Mouse (Mus musculus): ENCODE measurements around the gene Dbr1. TPM values are rescaled to one million over a fixed set of nuclear protein-coding genes. Genes with fewer than 3 reads are reported as not detected.
"Not testable (repeated sequence)": the region's sequence is repeated elsewhere in the genome, so short reads cannot be mapped to it uniquely, and the experiment has no call there.

Gene Dbr1
- total RNA-seq (2015) (21.0 and 22.2 TPM in 2 replicates), total RNA-seq (2017) (55.0 and 56.5 TPM in 2 replicates)

DNA sequence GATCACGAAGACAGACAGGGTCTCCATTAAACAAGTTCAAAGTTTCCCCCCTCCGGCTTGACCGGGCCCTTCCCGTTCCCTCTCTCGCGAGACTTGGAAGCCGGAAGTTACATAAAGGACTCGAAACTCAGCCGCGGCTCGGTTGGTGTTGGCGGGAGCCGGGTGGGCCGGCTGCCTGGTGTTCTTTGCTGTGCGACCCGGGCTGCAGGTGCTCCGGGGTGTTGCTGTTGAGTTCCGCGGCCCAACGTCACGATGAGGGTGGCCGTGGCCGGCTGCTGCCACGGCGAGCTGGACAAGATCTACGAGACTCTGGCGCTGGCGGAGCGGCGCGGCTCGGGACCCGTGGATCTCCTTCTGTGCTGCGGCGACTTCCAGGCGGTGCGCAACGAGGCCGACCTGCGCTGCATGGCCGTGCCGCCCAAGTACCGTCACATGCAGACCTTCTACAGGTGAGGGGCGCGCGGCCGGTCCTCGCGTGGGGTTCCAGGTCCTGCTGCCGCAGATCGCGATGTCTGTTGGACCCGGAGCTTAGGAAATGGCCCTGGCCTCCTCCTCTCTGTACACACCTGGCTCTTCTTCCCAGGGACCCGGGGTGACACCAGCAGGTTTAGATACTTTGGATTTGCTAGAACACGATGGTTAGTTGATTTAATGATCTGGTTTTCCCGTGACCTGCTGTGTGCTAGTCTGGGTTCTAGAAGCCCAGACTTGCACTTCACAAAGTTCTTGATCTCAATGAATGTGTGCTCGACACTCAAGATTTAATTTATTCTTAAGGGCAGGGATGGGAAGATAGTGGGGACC is at the start of gene Dbr1:
Gene Dbr1, plus strand, starts transcription at position 123 of the 804 bp plus-strand sequence.
- ATAC-seq (replicated peaks; ENCODE audit: poor library complexity), result peak; percentile 98

GRCm38 (mm10) chr9:99531865-99532264 is 43.7 kb upstream of the Dbr1 start:
- ATAC-seq (replicated peaks; ENCODE audit: poor library complexity), result peak; percentile 54; the same call in 1 of the 2 replicates

DNA sequence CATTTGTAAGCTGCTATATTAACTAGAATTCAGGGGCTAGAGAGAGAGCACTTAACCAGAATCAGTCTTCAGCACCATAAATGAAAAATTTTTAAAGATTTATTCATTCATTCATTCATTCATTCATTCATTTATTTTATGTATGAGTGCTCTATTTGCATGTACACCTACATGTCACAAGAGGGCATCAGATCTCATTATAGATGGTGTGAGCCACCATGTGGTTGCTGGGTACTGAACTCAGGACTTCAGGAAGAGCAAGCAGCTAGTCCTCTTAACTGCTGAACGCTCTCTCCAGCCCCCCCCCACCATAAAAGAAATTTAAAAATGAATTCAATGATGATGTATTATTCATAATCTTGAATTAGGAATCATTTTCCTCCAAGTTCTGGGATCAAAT is 29.3 kb upstream of the Dbr1 start:
- 0 out of 2 replicates have a peak, but pooled peaks have one; percentile 20 for ATAC-seq (replicated peaks; ENCODE audit: poor library complexity)

GRCm38 (mm10) chr9:99552068-99552467 is 23.5 kb upstream of the Dbr1 start:
- ATAC-seq (replicated peaks; ENCODE audit: poor library complexity), result no peak

DNA sequence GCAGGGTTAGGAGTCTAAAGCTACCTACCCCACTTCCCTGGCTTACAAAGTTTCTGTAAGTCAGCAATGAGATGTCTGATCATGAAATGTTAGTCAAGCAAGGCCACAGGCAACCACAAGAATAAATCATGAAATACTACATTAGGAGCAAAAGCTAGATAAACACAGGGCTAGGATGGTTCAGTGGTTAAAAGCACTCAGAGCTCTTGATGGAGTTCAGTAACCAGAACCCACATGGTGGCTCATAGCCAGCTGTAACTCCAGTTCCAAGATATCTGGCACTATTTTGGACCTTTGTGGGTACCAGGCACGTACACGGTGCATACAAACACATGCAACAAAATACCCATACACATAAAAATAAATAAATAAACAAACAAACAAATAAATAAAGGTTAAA is 22.6 kb upstream of the Dbr1 start:
- ATAC-seq (replicated peaks; ENCODE audit: poor library complexity), result peak; percentile 47

DNA sequence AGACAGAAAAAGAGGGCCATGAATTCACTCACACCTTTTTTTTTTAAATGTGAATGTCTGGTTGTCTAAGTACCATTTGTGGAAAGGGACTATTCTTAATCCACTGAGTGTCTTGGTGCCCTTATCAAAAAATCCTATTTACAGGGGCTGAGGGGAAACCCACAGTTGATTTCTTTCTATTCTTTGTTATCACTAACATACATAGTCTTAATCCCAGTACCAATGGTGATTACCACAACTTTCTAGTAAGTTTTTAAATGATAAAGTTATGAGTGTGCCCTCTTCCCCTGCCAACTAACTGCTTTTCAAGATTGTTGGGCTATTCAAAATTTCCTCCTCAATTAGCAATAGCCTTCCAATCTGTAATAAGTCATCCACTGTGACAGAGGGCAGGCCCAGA is 21.5 kb upstream of the Dbr1 start:
- peak; percentile 32 for ATAC-seq (replicated peaks; ENCODE audit: poor library complexity)

DNA sequence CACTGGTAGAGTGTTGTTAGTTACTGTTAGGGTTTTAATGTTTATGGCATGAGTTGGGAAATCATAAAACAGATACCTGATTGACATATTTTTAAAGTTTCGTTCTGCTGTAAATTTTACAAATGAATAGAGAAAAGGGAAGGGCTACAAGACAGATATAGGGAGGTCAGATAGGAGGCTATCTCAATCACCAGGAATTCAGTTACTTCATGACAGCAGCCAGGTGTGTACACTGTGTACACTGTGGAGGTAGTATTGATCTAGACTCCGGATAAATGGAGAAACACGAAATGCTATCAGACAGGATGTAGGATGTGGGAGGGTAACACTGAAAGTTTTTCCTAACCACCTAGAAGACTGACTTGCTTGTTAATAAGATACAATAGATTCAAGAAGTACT is 20.3 kb upstream of the Dbr1 start:
- no peak for ATAC-seq (replicated peaks; ENCODE audit: poor library complexity)

- peak; percentile 59 for ATAC-seq (replicated peaks; ENCODE audit: poor library complexity)
Observed at GRCm38 (mm10) chr9:99557580-99558300, 17.9 kb upstream of the Dbr1 start.

GRCm38 (mm10) chr9:99558824-99559556 is 16.6 kb upstream of the Dbr1 start:
- ATAC-seq (replicated peaks; ENCODE audit: poor library complexity), result peak; percentile 59

DNA sequence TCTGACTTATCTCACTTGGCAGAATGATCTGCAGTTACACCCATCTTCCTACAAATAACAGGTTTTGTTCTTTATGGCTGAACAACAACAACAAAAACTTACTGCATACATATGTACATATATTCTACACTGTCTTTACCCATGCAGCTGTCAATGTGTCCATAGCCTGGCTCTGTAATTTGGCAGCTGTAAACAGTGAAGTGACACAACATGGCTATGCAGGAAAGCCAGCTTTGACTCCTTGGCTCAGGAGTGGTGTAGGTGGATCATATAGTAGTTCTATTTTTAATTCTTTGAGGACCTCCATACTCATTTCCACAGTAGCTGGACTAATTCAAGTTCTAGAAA is 16.1 kb upstream of the Dbr1 start:
- peak; percentile 33; the same call in 1 of the 2 replicates for ATAC-seq (replicated peaks; ENCODE audit: poor library complexity)

DNA sequence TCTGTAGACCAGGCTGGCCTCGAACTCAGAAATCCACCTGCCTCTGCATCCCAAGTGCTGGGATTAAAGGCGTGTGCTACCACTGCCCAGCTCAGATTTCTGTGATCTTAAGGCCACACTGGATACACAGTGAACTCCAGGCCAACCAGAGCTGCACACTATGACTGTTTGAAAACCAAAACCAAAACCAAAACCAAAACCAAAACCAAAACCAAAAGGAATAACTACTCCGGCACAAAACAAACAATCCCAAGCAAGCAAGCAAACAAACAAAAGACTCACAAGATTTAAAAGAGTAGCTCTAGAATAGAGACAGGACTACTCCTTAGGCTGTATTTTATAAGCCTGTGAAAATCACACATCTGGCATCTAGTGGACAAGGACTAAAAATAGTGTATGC is 15.2 kb upstream of the Dbr1 start:
- no peak for ATAC-seq (replicated peaks; ENCODE audit: poor library complexity)

- ATAC-seq (replicated peaks; ENCODE audit: poor library complexity), result peak; percentile 88
Observed at GRCm38 (mm10) chr9:99563714-99564113, 11.9 kb upstream of the Dbr1 start.

DNA sequence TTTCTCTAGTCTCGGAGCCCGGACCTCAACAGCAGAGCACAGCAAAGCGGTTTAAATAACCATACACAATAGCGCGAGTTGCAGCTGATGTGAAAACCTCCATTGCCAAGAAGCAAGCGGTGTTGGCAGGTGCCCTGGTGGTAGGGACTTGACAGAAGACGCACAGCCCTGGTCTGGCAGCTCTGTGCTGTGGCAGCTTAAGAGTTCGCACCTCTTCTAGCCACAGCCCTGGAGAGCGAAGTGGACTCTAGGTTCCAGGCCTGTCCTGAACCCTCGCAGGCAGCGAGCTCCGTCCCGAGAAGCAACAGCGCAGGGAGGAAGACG is 7.6 kb upstream of the Dbr1 start:
- peak; percentile 14 for ATAC-seq (replicated peaks; ENCODE audit: poor library complexity)

DNA sequence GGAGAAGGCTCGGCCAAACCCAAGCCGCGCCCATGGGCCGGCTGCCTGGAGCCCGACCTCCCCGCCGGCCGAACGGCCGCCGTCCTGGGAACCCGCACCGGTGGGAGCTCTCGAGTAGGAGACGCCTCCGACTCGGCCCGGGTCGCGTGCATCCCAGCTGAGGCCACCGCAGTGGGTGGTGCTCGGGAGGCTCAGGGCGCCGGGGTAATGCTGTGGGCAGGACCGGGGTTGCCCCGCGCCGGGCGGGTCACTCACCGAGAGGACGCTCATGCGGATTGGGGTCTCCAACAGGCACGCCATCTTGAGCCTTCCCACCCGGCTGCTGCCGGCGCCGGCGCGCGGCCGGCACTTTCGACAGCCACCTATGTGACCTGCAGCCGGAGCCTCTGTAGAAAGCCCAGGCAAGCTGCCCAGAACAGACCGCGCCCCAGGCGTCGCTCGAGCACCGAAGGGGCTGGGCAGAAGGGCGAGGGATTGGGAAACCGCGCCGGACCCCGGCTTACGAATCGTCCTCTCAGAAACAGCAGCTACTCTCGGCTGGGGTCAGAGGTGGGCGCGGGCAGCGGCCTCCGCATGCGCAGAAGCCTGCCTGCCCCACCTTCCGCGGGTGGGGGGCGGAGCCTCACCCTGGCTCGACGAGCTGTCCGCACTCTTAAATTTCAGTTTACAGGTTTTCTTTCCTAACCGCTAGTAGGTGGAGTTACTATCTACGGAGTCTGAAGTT is 7.1 kb upstream of the Dbr1 start, which contains the start of gene Armc8:
Gene Armc8, minus strand, starts transcription at position 553 of the 724 bp plus-strand sequence.
- ATAC-seq (replicated peaks; ENCODE audit: poor library complexity), result peak; percentile 89

DNA sequence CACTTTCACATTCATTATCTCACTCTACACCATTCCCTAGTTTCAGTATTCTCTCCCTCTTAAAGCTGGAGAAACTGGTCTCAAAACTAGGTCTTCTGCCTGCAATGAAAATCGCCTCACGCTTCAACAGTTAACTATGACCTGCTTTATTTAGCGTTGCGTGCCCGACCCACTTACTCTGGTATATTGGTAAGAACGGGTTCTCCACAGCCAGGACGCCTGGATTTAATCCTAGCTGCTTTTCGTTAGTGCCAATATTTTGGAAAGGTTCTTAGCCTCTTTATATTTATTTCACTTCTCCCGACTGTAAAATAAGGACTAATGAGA is 6.6 kb upstream of the Dbr1 start:
- no peak for ATAC-seq (replicated peaks; ENCODE audit: poor library complexity)

DNA sequence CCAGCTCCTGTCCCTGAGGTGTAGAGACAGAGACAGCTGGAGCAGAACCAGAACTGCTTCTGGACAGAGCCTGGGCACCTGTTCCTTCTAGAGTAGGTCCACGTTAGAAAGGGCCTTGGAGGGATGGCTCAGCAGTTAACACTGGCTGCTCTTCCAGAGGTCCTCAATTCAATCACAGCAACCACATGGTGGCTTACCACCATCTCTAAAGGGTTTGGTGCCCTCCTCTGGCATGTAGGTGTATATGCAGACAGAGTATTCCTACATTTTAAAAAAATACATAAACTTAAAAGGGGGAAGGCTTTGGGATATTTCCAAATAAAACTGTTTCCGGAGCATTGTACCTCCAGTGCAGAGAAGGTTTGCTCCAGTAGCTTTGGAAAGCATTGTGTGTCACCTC is 5.1 kb downstream of the Dbr1 start:
- ATAC-seq (replicated peaks; ENCODE audit: poor library complexity), result peak; percentile 83

DNA sequence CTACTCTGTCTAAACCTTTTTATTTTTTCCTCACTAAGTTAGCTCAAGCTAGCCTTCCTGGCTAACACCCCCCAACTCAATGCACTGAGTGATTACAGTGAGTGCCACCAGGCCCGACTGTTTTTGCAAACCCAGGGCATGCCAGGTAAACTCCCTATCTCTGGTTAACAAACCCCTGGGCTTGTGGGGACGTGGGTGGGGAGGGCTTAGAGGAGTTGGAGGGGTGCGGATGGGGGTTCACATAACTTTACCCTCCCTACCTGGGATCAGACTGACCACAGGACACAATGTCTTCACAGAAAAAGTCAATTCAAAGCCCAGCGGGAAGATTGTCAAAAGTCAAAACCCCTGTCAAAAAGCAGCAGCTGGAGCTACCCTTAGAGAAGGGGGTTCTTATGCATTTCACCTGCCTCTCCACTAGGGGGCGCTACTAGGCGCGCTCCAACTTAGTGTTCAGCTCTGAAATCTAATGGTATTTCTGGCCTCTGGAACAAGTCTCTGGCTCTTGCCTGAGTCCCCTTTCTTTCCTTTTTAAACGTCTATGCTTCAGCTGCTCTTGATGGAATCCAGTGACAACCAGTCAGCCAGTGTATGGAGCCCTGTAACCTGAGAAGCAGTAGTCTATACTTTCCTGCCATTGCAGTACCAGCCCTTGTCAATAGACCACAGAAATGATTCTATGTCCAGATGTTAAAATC is 12.1 kb downstream of the Dbr1 start:
- ATAC-seq (replicated peaks; ENCODE audit: poor library complexity), result peak; percentile 85

DNA sequence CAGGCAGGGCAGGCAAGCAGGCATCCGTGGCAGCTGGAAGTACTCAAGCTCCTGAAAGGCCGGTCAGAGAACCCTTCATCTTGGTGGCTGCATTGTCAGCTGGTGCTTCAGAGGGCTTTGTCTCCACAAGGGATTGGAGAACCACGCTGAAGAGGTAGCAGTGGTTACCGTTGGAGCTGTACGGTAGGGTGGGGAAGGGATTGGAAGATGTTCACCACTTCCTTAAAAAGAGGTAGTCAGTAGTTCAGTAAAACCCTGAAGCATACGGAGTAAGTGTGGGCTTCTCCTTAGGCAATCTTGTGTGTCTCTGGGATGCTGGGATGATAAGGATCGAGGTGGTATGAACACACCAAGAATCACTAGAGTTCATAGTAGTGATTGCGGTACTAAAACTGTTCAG is 15.5 kb downstream of the Dbr1 start:
- ATAC-seq (replicated peaks; ENCODE audit: poor library complexity), result peak; percentile 67

DNA sequence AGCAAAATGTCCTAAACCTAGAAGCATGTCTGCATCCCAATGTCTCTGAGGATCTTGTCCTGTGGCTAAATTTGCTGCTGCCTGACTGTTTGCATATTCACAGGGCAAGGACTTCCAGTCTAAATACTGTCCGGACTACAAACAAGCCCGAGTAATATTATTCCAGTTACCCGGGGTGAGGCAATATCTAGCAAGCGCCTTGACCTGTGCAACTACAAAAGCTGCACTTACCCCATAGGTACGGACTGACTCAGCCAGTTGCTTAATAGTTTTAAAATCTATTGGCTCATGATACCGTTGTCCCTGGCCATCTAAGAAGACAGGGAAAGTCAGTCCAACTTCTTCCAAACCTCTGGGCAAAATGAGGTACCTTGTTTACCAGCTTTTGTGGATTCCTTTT is 23.5 kb downstream of the Dbr1 start:
- not testable (repeated sequence) for ATAC-seq (replicated peaks; ENCODE audit: poor library complexity)

GRCm38 (mm10) chr9:99603566-99603965 is 28.0 kb downstream of the Dbr1 start:
- ATAC-seq (replicated peaks; ENCODE audit: poor library complexity), result no peak
